Mouse (Mus musculus) MEL (cell line): ENCODE data around the gene Ppfibp2. TPM values are rescaled to one million over a fixed set of nuclear protein-coding genes. Genes with fewer than 3 reads are reported as not detected.

Source experiments
- DNase-seq: peaks from one replicate; pipeline ENCODE4 v3.0.0; 2011; ENCODE audit warnings: low read depth, low spot score
- H3K27ac ChIP-seq: 2 replicates; pipeline ENCODE4 v1.5.1; 2012; ENCODE audit warnings: low read depth, mild to moderate bottlenecking, control low read depth, low read length, moderate library complexity; ENCODE audit not compliant: control insufficient read depth
- H3K27me3 ChIP-seq, 2 experiments: fragments of 150-350 bp in 1 of 2; sonication (generic) in 1 of 2; 2 replicates each; pipeline ENCODE4 v1.6.1; 2012; ENCODE audit warnings: low read length in 2 of 2, mild to moderate bottlenecking in 2 of 2, improper control_type of control experiment in 1 of 2, moderate library complexity in 1 of 2; ENCODE audit not compliant: insufficient read depth in 2 of 2, control insufficient read depth in 1 of 2
- H3K36me3 ChIP-seq, 2 experiments: 2 replicates each; pipeline ENCODE4 v1.6.1; 2012 to 2014; ENCODE audit warnings: low read length in 2 of 2, improper control_type of control experiment in 1 of 2, inconsistent platforms in 1 of 2, mild to moderate bottlenecking in 1 of 2; ENCODE audit not compliant: insufficient read depth in 2 of 2, control insufficient read depth in 1 of 2
- H3K4me1 ChIP-seq, 2 experiments: fragments of 150-350 bp in 1 of 2; sonication (generic) in 1 of 2; 2 replicates each; pipeline ENCODE4 v1.6.1; 2012; ENCODE audit warnings: low read length in 2 of 2, improper control_type of control experiment in 1 of 2, mild to moderate bottlenecking in 1 of 2; ENCODE audit not compliant: insufficient read depth in 2 of 2, control insufficient read depth in 1 of 2
- H3K4me3 ChIP-seq, 2 experiments: fragments of 150-350 bp in 1 of 2; sonication (generic) in 1 of 2; 2 replicates each; pipeline ENCODE4 v1.5.1; 2012; ENCODE audit warnings: low read depth in 2 of 2, low read length in 2 of 2, mild to moderate bottlenecking in 2 of 2, moderate library complexity in 2 of 2, control low read depth in 1 of 2, improper control_type of control experiment in 1 of 2; ENCODE audit not compliant: control insufficient read depth in 1 of 2, insufficient read depth in 1 of 2
- H3K79me2 ChIP-seq: 2 replicates; pipeline ENCODE4 v1.6.1; 2012; ENCODE audit warnings: mild to moderate bottlenecking, low read length, moderate library complexity; ENCODE audit not compliant: control insufficient read depth, poor library complexity, insufficient read depth
- H3K9ac ChIP-seq: 2 replicates; pipeline ENCODE4 v1.6.1; 2012; ENCODE audit warnings: low read depth, mild to moderate bottlenecking, control low read depth, low read length, moderate library complexity; ENCODE audit not compliant: control insufficient read depth, poor library complexity, severe bottlenecking
- H3K9me3 ChIP-seq: fragments of 150-350 bp; sonication (generic); replicated peaks from 2 replicates; pipeline ENCODE4 v1.6.1; 2012; ENCODE audit warnings: mild to moderate bottlenecking, low read length, improper control_type of control experiment, moderate library complexity; ENCODE audit not compliant: insufficient read depth
- CHD1 ChIP-seq: IDR thresholded peaks from 2 replicates; pipeline ENCODE4 v1.6.1; 2012; ENCODE audit warnings: low read depth, mild to moderate bottlenecking, inconsistent platforms, low read length, improper control_type of control experiment
- CTCF ChIP-seq, 3 experiments: IDR thresholded peaks in 2 of 3; conservative IDR thresholded peaks in 1 of 3; 2 replicates each; pipeline ENCODE4 v1.5.1; 2011 to 2012; ENCODE audit warnings: low read length in 3 of 3, low read depth in 2 of 3, mild to moderate bottlenecking in 2 of 3, improper control_type of control experiment in 1 of 3, inconsistent platforms in 1 of 3, mixed read lengths in 1 of 3, moderate library complexity in 1 of 3; ENCODE audit not compliant: control insufficient read depth in 1 of 3, insufficient read depth in 1 of 3, poor library complexity in 1 of 3, severe bottlenecking in 1 of 3
- ELF1 ChIP-seq: IDR thresholded peaks from 2 replicates; pipeline ENCODE4 v1.6.1; 2014; ENCODE audit warnings: low read depth, mild to moderate bottlenecking, inconsistent platforms, low read length, improper control_type of control experiment, moderate library complexity
- ETS1 ChIP-seq: IDR thresholded peaks from 2 replicates; pipeline ENCODE4 v1.6.1; 2012; ENCODE audit warnings: low read depth, mild to moderate bottlenecking, inconsistent platforms, low read length, improper control_type of control experiment, moderate library complexity
- GABPA ChIP-seq: IDR thresholded peaks from 2 replicates; pipeline ENCODE4 v1.6.1; 2012; ENCODE audit warnings: low read depth, mild to moderate bottlenecking, inconsistent platforms, low read length, improper control_type of control experiment, moderate library complexity
- MAFK ChIP-seq: IDR thresholded peaks from 2 replicates; pipeline ENCODE4 v1.6.1; 2011; ENCODE audit warnings: low read depth, mild to moderate bottlenecking, low read length, improper control_type of control experiment, borderline replicate concordance
- MEF2A ChIP-seq: IDR thresholded peaks from 2 replicates; pipeline ENCODE4 v1.6.1; 2014; ENCODE audit warnings: low read depth, mild to moderate bottlenecking, inconsistent platforms, low read length, improper control_type of control experiment; ENCODE audit not compliant: poor library complexity, insufficient replicate concordance, severe bottlenecking; ENCODE audit errors: extremely low read depth
- MXI1 ChIP-seq: IDR thresholded peaks from 2 replicates; pipeline ENCODE4 v1.6.1; 2011; ENCODE audit warnings: mild to moderate bottlenecking, low read depth, low read length, improper control_type of control experiment
- MYB ChIP-seq: IDR thresholded peaks from 2 replicates; pipeline ENCODE4 v1.6.1; 2011; ENCODE audit warnings: mild to moderate bottlenecking, low read depth, low read length, improper control_type of control experiment
- POLR2AphosphoS5 ChIP-seq: IDR thresholded peaks from 2 replicates; pipeline ENCODE4 v1.6.1; 2012; ENCODE audit warnings: low read depth, borderline replicate concordance, mild to moderate bottlenecking, inconsistent platforms, low read length, moderate library complexity, mixed read lengths
- RCOR1 ChIP-seq: IDR thresholded peaks from 2 replicates; pipeline ENCODE4 v1.6.1; 2012; ENCODE audit warnings: low read depth, mild to moderate bottlenecking, inconsistent platforms, low read length, improper control_type of control experiment
- UBTF ChIP-seq: IDR thresholded peaks from 2 replicates; pipeline ENCODE4 v1.6.1; 2012; ENCODE audit warnings: low read depth, mild to moderate bottlenecking, inconsistent platforms, low read length, improper control_type of control experiment, moderate library complexity, borderline replicate concordance; ENCODE audit not compliant: insufficient read depth
- ZKSCAN1 ChIP-seq: IDR thresholded peaks from 2 replicates; pipeline ENCODE4 v1.6.1; 2012; ENCODE audit warnings: low read depth, mild to moderate bottlenecking, inconsistent platforms, low read length, improper control_type of control experiment, moderate library complexity
- polyA plus RNA-seq, 2 experiments: library from polyadenylated mRNA; stranded (reverse) in 1 of 2; unstranded in 1 of 2; fragments of >175 nt in 1 of 2; fragments of >200 nt in 1 of 2; gene quantifications; 2 replicates each; pipeline versions ENCODE4 v1.2.1 to v1.2.4; 2012; ENCODE audit warnings: low replicate concordance in 2 of 2, low read depth in 1 of 2; ENCODE audit not compliant: insufficient read length in 2 of 2, insufficient read depth in 1 of 2, missing spikeins in 1 of 2
- total RNA-seq: library from RNA; depleted of rRNA; stranded (reverse); fragments of 300-350 nt; gene quantifications from 2 replicates; pipeline ENCODE4 v1.2.3, GENCODE M21; 2012

Gene Ppfibp2
- total and polyA plus RNA-seq, 3 experiments, result not detected

GRCm38 (mm10) chr7:107690426-107691221 lies 95.6 kb downstream of the Ppfibp2 start:
- Histone ChIP-seq H3K27ac (no peak overlapping the region), H3K4me3 (no peak overlapping the region), H3K36me3 (no peaks in the 10 kb centered on the region), H3K9ac (no peak overlapping the region), H3K79me2 (no peaks in the 10 kb centered on the region), H3K27me3 (no peaks in the 10 kb centered on the region), H3K4me1 (no peaks in the 10 kb centered on the region), H3K9me3 (no peaks in the 10 kb centered on the region)
- no peak for DNase-seq
- TF ChIP-seq MYB (no peak), GABPA (no peak), ELF1 (no peak), UBTF (no peak), RCOR1 (no peak), MEF2A (no peak), ETS1 (no peak), MAFK (no peak), POLR2AphosphoS5 (no peak)

- H3K36me3 ChIP-seq, result no peaks in the 10 kb centered on the region
- no peaks in the 10 kb centered on the region for H3K79me2 ChIP-seq
- no peak overlapping the region for H3K4me3 ChIP-seq
- H3K9ac ChIP-seq, result no peak overlapping the region
- no peaks in the 10 kb centered on the region for H3K4me1 ChIP-seq
- H3K27ac ChIP-seq, result no peak overlapping the region
- TF ChIP-seq CHD1 (no peak), CTCF (IDR thresholded peaks at IDR 0.05 in 2 of 3, conservative IDR thresholded peaks at IDR 0.05 in 1 of 3; ENCODE audit: control insufficient read depth in 1 of 3, insufficient read depth in 1 of 3, low read depth in 2 of 3, low read length in 3 of 3, poor library complexity in 1 of 3, severe bottlenecking in 1 of 3) (no peak), ZKSCAN1 (no peak), MXI1 (no peak)
- no peaks in the 10 kb centered on the region for H3K27me3 ChIP-seq
- no peaks in the 10 kb centered on the region for H3K9me3 ChIP-seq
- DNase-seq, result no peak
These were observed 96.5 kb downstream of the Ppfibp2 start for GRCm38 (mm10) chr7:107691493-107691892.
